Mouse (Mus musculus): ENCODE measurements around the gene Lmntd2.

Lmntd2 gene

GRCm38 (mm10) chr7:141215880-141216733 lies 2.2 kb upstream of the Lmntd2 start:
- in situ Hi-C loops (cut with MboI, MseI), result no loop called here

- in situ Hi-C loops (cut with MboI, MseI), result no loop called here
Measured at GRCm38 (mm10) chr7:141215101-141215879, 1.4 kb upstream of the Lmntd2 start, which contains the start of gene Rassf7. Gene Rassf7, plus strand, starts transcription at chr7:141215860.

GRCm38 (mm10) chr7:141214310-141214709 lies 430 bp upstream of the Lmntd2 start:
- in situ Hi-C loops (cut with MboI, MseI), result no loop called here

GRCm38 (mm10) chr7:141213133-141213532 lies 747 bp downstream of the Lmntd2 start:
- in situ Hi-C loops (cut with MboI, MseI), result no loop called here

- in situ Hi-C loops (cut with MboI, MseI), result no loop called here
Measured at GRCm38 (mm10) chr7:141210606-141211131, 3.2 kb downstream of the Lmntd2 start.

- in situ Hi-C loops (cut with MboI, MseI), result no loop called here
Measured at GRCm38 (mm10) chr7:141210137-141210536, 3.7 kb downstream of the Lmntd2 start.

- in situ Hi-C loops (cut with MboI, MseI), result no loop called here
Measured at GRCm38 (mm10) chr7:141209526-141209925, 4.4 kb downstream of the Lmntd2 start.

GRCm38 (mm10) chr7:141206182-141206937 lies 7.5 kb downstream of the Lmntd2 start:
- in situ Hi-C loops (cut with MboI, MseI), result no loop called here

- in situ Hi-C loops (cut with MboI, MseI), result no loop called here
Measured at GRCm38 (mm10) chr7:141205504-141205903, 8.4 kb downstream of the Lmntd2 start.

- in situ Hi-C loops (cut with MboI, MseI), result no loop called here
Measured at GRCm38 (mm10) chr7:141204546-141204945, 9.3 kb downstream of the Lmntd2 start.

GRCm38 (mm10) chr7:141198121-141198520 lies 15.8 kb downstream of the Lmntd2 start:
- in situ Hi-C loops (cut with MboI, MseI), result no loop called here

- in situ Hi-C loops (cut with MboI, MseI), result no loop called here
Measured at GRCm38 (mm10) chr7:141196619-141197282, 17.1 kb downstream of the Lmntd2 start.

- in situ Hi-C loops (cut with MboI, MseI), result no loop called here
Measured at GRCm38 (mm10) chr7:141195754-141196153, 18.1 kb downstream of the Lmntd2 start.

GRCm38 (mm10) chr7:141194830-141195229 lies 19.1 kb downstream of the Lmntd2 start:
- in situ Hi-C loops (cut with MboI, MseI), result no loop called here

- in situ Hi-C loops (cut with MboI, MseI), result no loop called here
Measured at GRCm38 (mm10) chr7:141194409-141194808, 19.5 kb downstream of the Lmntd2 start.

GRCm38 (mm10) chr7:141193948-141194347 lies 19.9 kb downstream of the Lmntd2 start, which contains the start of the genes Hras and Lrrc56:
Gene Hras, minus strand, starts transcription at chr7:141194005.
Gene Lrrc56, plus strand, starts transcription at chr7:141194157.
- in situ Hi-C loops (cut with MboI, MseI), result no loop called here

- in situ Hi-C loops (cut with MboI, MseI), result no loop called here
Measured at GRCm38 (mm10) chr7:141193348-141193856, 20.5 kb downstream of the Lmntd2 start.

GRCm38 (mm10) chr7:141192776-141193347 lies 21.0 kb downstream of the Lmntd2 start:
- in situ Hi-C loops (cut with MboI, MseI), result no loop called here

- in situ Hi-C loops (cut with MboI, MseI), result no loop called here
Measured at GRCm38 (mm10) chr7:141191796-141192685, 21.8 kb downstream of the Lmntd2 start.
